Mouse (Mus musculus): ENCODE measurements around the gene Trim29.

The Trim29 gene

GRCm38 (mm10) chr9:43310538-43310937 is at the start of gene Trim29:
TSS of gene Trim29 (plus strand) at chr9:43310848.
- no peak for DNase-seq (ENCODE audit: low read depth)

DNA sequence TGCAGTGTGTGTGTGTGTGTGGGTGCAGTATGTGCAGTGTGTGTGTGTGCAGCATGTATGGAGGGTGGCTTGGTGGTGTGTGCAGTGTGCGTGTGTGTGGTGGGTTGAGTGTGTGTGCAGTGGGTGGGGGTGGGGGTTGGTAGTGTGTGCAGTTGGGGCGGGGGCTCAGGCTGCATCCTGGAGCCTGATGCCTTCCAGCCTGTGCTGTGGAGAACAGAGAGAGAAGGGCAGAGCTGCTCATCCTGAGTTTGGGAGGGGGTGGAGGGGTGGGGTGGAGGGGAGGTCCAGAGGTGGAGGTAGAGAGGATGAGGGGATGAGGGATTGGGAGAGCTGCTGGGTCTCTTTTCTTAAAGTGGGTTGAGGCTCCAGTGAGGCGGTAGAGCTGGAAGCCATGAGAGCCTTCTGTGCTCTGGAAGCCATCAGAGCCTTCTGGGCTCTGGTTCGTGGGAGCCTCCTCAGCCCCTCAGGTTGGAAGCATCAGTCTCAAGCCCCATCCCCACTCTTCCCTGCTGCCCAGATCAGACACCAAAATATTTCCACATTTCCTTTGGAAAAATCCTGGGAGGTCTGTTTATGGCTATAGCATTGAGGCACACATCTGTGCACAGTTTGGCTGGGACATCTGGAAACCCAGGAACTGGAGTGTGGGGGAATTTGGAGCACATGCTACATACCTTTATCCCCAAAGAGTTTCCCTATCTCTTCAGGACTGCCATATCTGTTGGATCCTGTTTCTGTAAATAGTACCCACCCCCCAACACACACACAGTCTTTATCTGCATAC is 49.3 kb upstream of the Trim29 start:
- DNase-seq (ENCODE audit: low read depth) = no peak

DNA sequence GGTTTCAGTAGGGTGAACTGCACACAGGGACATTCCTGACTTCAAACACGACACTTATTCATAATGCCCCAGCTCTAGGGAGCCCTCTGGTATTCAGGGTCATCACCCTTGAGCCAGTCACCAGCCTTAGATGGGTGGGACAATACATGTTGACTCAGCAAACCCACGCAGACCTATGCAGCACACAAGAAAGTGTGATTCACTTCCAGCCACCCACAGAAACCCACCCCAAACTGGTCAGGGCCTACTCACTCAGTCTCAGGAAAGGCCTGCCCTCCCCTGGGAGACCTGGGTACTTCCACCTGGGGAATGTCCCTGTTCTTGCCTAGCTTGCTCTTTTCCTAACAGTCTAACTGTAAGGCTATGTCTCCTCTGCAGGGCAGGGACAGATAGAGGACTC is 48.7 kb upstream of the Trim29 start:
- DNase-seq (ENCODE audit: low read depth) = no peak

GRCm38 (mm10) chr9:43262390-43262789 is 48.3 kb upstream of the Trim29 start:
- no peak for DNase-seq (ENCODE audit: low read depth)

DNA sequence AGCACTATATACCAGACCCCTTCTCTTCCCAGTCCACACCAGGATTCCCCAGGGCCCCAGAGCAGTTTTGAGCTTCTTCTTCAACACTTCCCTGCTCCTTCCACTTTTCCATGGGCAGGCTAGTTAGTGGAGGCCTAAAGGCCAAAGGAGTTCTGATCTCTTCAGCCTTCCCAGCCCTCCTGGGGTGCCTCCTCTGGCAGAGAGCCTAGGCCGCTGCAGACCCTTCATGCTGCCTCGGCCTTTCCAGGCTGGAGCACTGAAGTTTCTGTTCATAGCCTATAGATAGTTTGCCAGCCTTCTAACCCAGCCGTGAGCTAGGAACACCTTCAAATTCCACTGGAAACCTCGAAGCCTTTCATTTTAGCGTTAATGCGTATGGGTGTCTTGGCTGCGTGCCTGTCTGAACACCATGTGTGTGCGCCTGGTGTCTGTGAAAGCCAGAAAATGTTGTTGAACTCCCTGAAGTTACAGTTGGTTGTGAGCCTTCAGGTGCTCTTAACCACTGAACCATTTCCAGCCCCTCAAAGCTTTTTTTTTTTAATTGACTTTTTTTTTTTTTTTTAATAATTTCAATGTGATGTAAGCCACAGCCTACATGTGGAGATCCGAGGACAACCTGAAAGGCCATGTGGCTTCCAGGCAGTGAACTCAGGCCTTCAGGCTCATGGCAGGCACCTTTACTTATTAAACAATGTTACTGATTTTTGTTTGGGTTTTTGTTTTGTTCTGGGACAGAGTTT is 47.7 kb upstream of the Trim29 start:
- DNase-seq (ENCODE audit: low read depth) = no peak

- no peak for DNase-seq (ENCODE audit: low read depth)
Measured at GRCm38 (mm10) chr9:43263946-43264451, 46.6 kb upstream of the Trim29 start.

- no peak for DNase-seq (ENCODE audit: low read depth)
Measured at GRCm38 (mm10) chr9:43265194-43265593, 45.5 kb upstream of the Trim29 start.

DNA sequence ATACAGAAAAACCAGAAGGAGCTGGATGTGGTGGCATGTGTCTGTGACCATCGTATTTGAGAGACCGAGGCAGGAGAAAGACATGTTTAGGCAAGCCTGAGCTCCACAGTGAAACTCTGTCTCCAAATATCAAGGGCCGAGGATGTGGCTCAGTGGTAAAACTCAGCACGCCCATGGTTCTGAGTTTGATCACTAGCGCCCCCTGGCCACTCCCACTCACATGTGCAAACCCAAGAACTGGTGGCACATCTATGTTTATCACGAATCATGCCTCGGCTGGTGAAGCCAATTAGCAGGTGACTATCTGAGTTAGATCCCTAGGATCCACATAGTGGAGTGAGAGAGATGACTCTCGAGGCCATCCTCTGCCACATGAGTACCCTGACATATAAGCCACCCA is 43.3 kb upstream of the Trim29 start:
- DNase-seq (ENCODE audit: low read depth) = peak; percentile 42

DNA sequence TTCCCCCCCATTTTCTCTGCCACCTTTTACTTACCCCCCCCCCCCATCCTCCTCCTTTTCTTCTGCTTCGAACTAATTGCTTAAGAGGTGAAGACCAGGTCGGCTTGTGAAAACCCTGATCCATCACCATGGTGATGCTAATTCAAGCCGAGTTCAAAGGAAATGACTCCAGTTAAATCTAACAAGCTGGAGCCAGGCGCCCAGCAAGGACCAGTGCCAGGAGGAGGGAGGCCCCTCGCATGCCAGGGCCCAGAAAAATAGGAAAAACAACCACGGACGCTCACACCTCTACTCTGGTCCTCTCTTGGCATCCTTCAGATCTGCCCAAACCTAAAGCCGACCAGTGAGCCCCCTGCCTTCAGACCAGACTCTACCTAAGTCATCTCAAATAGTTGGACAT is 41.5 kb upstream of the Trim29 start:
- no peak for DNase-seq (ENCODE audit: low read depth)

GRCm38 (mm10) chr9:43270723-43271252 is 39.9 kb upstream of the Trim29 start:
- no peak for DNase-seq (ENCODE audit: low read depth)

- no peak for DNase-seq (ENCODE audit: low read depth)
Measured at GRCm38 (mm10) chr9:43271761-43272518, 38.7 kb upstream of the Trim29 start.

DNA sequence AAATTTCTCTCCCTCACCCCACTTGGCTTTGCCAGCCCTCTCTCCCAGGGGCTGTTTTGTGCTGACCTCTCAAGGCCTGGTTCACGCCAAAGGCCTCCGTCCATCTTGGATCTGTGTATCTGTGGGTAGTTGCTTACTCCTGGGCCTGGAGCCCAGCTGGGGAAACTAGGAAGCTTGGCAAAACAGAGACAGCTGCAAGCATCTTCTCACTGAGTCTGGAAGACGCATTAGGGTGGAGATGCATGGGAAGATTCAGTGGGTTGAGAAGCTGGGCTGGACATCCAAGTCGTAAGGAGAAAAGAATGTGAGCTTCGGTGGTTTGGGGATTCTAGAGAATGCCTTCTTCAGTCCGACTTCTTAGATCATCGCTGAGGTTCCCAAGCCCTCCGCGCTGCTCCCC is 36.9 kb upstream of the Trim29 start:
- DNase-seq (ENCODE audit: low read depth) = no peak

- peak; percentile 69 for DNase-seq (ENCODE audit: low read depth)
Measured at GRCm38 (mm10) chr9:43284284-43284683, 26.4 kb upstream of the Trim29 start.

DNA sequence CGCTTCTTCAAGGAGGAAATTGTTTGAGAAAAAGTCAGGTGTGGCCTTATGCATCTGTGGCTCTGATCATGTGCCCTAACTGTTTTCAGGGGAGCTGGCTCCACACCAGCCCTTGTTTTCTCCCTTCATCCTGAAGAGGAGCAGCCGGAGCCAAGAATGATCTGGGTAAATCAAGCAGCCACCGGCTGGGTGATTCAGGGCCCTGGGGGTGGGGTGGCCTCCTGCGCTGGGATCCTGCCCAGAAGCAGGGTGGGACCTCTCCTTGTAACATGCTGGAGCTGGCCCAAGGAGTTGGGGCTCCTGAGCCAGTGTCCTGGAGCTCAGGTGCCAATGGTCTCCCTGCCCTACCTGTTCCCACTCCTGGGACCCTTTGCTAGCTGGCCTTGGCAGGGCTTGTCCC is 25.4 kb upstream of the Trim29 start:
- no peak for DNase-seq (ENCODE audit: low read depth)

GRCm38 (mm10) chr9:43286870-43287269 is 23.8 kb upstream of the Trim29 start:
- DNase-seq (ENCODE audit: low read depth) = peak; percentile 37

GRCm38 (mm10) chr9:43293058-43293457 is 17.6 kb upstream of the Trim29 start:
- DNase-seq (ENCODE audit: low read depth) = no peak

GRCm38 (mm10) chr9:43300394-43300793 is 10.3 kb upstream of the Trim29 start:
- DNase-seq (ENCODE audit: low read depth) = no peak

GRCm38 (mm10) chr9:43302989-43303388 is 7.7 kb upstream of the Trim29 start:
- DNase-seq (ENCODE audit: low read depth) = no peak

DNA sequence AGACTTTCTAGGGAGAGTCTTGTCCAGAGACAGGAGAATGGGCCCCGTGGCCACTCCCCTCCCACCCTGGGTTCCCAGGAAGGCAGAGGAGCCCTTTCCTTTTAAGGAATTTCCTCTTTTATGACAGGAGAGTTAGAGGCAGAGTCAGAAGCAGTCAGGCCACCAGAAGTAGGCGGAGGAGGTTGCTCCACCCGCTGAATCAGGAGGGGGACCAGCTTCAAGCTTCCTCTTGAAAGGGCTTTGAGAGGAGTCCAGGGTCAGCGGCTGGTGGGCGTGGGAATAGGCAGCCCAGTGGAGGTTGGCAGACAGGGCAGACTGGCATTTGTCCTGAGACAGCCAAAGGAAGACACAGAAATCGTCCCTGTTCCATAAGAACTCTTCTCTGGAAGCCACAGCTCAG is 4.8 kb upstream of the Trim29 start:
- no peak for DNase-seq (ENCODE audit: low read depth)

DNA sequence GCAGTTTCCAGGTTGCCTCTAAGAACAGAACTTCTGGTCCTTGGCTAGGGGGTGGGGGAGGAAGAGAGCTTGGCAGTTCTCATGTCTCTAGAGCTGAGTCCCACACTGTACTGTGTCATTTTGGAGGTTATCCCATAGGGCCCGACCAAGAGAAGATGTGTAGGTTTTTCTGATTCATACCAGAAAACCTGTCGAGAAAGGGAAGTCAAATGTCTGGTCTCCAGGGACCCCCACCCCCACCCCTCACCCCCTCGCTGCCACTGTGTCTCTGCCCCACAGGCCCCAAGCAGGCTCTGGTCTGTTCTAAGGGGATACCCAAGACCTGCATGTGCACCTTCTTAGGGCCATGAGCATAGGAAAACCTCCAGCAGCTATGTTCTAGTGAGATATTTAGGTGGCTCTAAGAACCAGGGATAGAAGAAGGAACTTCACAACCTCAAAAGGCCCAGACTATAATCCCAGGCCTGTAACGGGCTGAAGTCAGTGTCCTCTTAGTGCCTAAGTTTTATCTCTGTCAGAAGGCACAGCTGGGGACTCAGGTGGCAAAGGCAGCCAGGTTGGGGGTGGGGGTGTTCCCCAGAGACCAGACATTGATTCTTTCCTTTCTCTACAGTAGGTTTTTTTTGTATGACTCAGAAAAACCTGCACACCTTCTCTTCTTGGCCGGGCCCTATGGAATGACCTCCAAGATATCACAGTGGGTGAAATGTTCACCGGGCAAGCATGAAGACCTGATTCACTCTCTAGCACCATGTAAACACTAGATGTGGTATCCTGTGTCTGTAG is 1.4 kb upstream of the Trim29 start:
- no peak for DNase-seq (ENCODE audit: low read depth)

- no peak for DNase-seq (ENCODE audit: low read depth)
Measured at GRCm38 (mm10) chr9:43312190-43312589, 1.5 kb downstream of the Trim29 start.

- no peak for DNase-seq (ENCODE audit: low read depth)
Measured at GRCm38 (mm10) chr9:43313805-43314204, 3.2 kb downstream of the Trim29 start.
